Mouse (Mus musculus) testis, adult 2 months (tissue): Measurements from ENCODE around the gene Fstl1.

Experiments used
- CTCF ChIP-seq: fragments of 200-500 bp; IDR thresholded peaks from 2 replicates; pipeline ENCODE4 v1.5.1; 2012; ENCODE audit warnings: low read depth, mild to moderate bottlenecking, inconsistent platforms, low read length, moderate library complexity; ENCODE audit not compliant: control insufficient read depth, insufficient read depth, insufficient replicate concordance
- POLR2A ChIP-seq: fragments of 200-500 bp; IDR thresholded peaks from 2 replicates; pipeline ENCODE4 v1.6.1; 2012; ENCODE audit warnings: low read depth, mild to moderate bottlenecking, inconsistent platforms, low read length, moderate library complexity; ENCODE audit not compliant: control insufficient read depth

DNA sequence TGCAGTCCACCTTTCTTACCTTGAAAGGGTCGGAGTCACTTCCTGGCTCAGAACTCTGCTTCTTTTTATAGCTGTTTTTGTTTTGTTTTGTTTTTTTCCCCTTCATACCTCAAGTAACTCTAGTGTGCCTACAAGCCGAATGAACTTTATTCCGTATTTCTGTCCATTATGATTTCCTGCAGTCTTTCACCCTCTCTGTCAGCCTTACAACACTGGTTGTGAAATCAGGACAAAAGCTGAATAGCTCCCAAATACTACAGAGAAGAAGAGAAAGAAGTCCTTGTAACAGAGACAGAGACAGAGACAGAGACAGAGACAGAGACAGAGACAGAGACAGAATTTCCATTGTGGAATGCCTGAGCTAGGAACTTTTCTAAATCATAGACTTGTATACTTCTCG lies 41.3 kb downstream of the Fstl1 start:
- TF ChIP-seq POLR2A (no peak), CTCF (no peak)
